Mouse (Mus musculus): ENCODE measurements around the gene Nkx3-2.

The Nkx3-2 gene

GRCm38 (mm10) chr5:41762141-41762946 is 2.0 kb downstream of the Nkx3-2 start:
- no peak for DNase-seq (ENCODE audit: low spot score in 2 of 2)

GRCm38 (mm10) chr5:41761509-41762140 is 2.7 kb downstream of the Nkx3-2 start:
- no peak for DNase-seq (ENCODE audit: low spot score in 2 of 2)

- DNase-seq (ENCODE audit: low spot score in 2 of 2) = no peak
Measured at GRCm38 (mm10) chr5:41760831-41761508, 3.3 kb downstream of the Nkx3-2 start.

GRCm38 (mm10) chr5:41760071-41760470 is 4.2 kb downstream of the Nkx3-2 start:
- no peak for DNase-seq (ENCODE audit: low spot score in 2 of 2)

- DNase-seq (ENCODE audit: low spot score in 2 of 2) = no peak
Measured at GRCm38 (mm10) chr5:41758671-41759639, 5.3 kb downstream of the Nkx3-2 start.

- DNase-seq (ENCODE audit: low spot score in 2 of 2) = no peak
Measured at GRCm38 (mm10) chr5:41757338-41757737, 7.0 kb downstream of the Nkx3-2 start.

GRCm38 (mm10) chr5:41756396-41756795 is 7.9 kb downstream of the Nkx3-2 start:
- no peak for DNase-seq (ENCODE audit: low spot score in 2 of 2)

GRCm38 (mm10) chr5:41755373-41755960 is 8.8 kb downstream of the Nkx3-2 start:
- DNase-seq (ENCODE audit: low spot score in 2 of 2) = no peak

GRCm38 (mm10) chr5:41754836-41755235 is 9.5 kb downstream of the Nkx3-2 start:
- no peak for DNase-seq (ENCODE audit: low spot score in 2 of 2)

GRCm38 (mm10) chr5:41754226-41754775 is 10.0 kb downstream of the Nkx3-2 start:
- DNase-seq (ENCODE audit: low spot score in 2 of 2) = no peak

- no peak for DNase-seq (ENCODE audit: low spot score in 2 of 2)
Measured at GRCm38 (mm10) chr5:41752721-41753120, 11.6 kb downstream of the Nkx3-2 start.

GRCm38 (mm10) chr5:41744898-41745780 is 19.2 kb downstream of the Nkx3-2 start:
- DNase-seq (ENCODE audit: low spot score in 2 of 2) = no peak

GRCm38 (mm10) chr5:41744234-41744633 is 20.1 kb downstream of the Nkx3-2 start:
- no peak for DNase-seq (ENCODE audit: low spot score in 2 of 2)

- DNase-seq (ENCODE audit: low spot score in 2 of 2) = no peak
Measured at GRCm38 (mm10) chr5:41738817-41739216, 25.5 kb downstream of the Nkx3-2 start.

GRCm38 (mm10) chr5:41737039-41737438 is 27.3 kb downstream of the Nkx3-2 start:
- no peak for DNase-seq (ENCODE audit: low spot score in 2 of 2)

GRCm38 (mm10) chr5:41727017-41727416 is 37.3 kb downstream of the Nkx3-2 start:
- DNase-seq (ENCODE audit: low spot score in 2 of 2) = no peak

GRCm38 (mm10) chr5:41725573-41725972 is 38.7 kb downstream of the Nkx3-2 start:
- DNase-seq (ENCODE audit: low spot score in 2 of 2) = no peak

Measured in spleen, postnatal 10 days (tissue).